Mouse (Mus musculus) brain, adult 2 months (tissue): ENCODE results near the gene Shb.

Experiments
- DNase-seq: peaks from one replicate; pipeline ENCODE4 v3.0.0; 2011; ENCODE audit warnings: low read depth, low spot score

Shb gene

DNA sequence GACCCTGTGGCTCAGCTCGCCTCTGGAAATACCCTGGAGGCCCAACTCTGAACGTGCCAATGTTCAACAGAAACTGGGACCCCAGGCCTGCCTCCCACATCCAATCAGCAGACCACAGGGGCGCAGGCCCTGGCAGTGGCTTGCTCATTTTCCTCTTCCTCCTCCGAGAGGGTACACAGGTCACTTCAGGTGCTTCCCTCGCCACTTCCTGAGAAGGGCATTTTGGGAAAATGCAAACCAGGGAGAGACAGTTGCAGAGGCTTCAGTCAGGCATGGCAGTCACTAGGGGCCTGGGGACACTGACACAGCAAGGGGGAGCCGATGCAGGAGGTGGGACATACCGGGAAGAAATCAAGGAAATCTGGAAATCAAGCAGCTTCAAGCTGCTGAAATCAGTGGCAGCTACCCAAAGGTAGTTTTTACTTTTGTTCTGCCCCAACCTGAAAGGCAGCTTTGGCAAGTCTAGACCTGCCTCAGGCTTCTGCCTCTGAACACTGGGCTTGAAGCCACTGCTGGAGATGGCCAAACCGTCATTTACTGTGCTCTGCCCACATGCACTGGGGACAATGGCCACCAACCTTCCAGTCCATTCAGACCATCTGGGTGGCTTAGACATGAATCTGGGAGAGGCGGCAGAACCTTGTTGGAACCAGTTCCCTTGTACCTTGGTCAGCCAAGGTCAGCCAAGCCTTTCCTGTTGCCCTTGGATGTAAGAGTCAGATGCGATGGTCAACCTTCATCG is 110.6 kb downstream of the Shb start:
- DNase-seq, result no peak

GRCm38 (mm10) chr4:45420733-45421132 is 111.5 kb downstream of the Shb start:
- DNase-seq, result no peak

- DNase-seq, result no peak
Observed at GRCm38 (mm10) chr4:45419051-45419450, 113.2 kb downstream of the Shb start.

GRCm38 (mm10) chr4:45418229-45418950 is 113.9 kb downstream of the Shb start:
- peak; percentile 80 for DNase-seq

DNA sequence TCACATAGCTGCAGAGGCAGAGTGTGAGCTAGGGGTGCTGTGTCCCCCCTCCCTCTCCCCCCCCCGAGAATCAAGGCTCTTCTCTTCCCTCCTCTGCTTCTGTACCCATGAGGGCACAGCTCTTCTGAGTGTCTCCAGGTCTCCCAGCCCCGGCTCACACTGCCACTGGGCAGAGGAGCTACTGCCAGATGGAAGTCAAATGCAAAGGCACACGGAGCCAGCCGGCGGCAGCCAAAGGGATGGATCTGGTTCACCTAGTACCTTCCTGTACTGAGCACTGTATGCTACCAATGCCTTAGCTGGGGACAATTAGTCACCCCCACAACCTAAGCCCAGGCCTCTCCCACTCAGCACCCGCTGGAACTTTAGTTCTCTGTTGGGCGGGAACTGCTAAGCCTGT is 116.0 kb downstream of the Shb start:
- DNase-seq, result no peak

- no peak for DNase-seq
Observed at GRCm38 (mm10) chr4:45413674-45414338, 118.5 kb downstream of the Shb start.

DNA sequence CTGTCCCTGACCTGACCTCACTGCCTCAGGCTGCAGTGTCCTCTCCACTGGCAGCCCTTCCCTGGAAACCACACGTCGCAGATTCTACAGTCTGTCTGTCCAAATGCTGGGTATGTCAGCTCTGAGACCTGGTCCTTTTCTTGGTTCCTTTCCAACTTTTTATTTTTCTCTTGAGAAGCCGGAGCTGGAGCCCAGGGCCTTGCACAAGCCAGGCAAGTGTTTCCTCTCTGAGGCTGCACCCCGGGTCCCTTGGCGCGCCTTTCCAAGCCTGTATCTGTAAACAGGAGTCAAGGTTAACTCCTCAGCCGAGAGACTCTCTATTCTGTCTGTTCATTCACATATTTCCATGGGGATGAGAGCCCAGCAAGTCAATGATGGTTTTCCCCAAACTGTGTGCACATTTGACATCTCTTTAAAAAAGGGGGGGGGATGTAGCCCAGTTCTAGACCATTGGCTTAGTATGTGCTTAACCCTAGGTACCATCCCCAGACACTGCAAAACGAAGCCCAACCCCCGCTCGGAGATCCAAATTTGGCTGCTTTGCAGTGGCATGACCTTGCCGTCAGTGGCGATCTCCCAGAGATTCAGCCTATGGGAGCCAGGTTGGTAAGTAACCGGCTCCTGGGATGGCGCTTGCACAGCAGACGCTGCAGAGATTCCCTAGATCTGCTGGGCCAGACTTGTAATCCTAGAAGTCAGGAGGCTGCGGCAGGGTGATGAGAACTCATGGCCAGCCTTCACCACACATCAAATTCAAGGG is 119.7 kb downstream of the Shb start:
- no peak for DNase-seq

GRCm38 (mm10) chr4:45411181-45411790 is 121.0 kb downstream of the Shb start:
- DNase-seq, result no peak

- DNase-seq, result peak; percentile 87
Observed at GRCm38 (mm10) chr4:45409270-45409669, 123.0 kb downstream of the Shb start.

DNA sequence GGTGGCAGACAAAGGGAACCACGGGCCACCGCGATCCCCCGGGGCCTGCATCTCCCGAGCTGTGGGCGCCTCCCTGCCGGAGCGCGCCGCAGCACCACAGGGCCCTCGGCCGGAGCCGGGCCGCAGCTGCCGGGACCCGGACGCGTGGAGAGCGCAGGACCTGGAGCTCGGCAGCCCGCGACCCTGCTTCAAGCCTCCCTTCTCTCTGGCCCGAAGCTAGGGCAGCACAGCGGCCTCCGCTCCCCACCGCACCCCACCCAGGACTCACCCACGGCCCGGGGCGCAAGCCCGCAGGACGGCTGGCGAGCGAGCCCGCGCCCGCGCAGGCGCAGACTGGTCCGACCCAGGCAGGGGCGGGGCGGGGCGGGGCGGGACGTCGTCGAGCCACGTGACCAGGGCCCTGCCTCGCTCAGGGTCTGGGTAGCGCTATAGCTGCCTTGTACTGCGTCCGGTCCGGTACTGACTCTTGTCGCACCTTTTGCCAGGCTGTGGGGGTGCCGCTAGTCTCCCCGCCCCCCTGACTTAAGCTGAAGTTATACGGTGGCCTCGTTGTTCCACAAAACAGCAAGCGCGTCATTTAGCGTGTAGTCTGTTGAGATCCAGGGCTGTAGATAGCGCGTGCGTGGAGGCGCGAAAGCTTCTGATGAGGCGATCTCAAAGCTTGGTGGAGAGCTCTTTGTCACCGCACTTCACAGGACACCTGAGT is 123.7 kb downstream of the Shb start, which contains the start of gene Slc25a51:
Gene Slc25a51, minus strand, starts transcription at position 340 of the 706 bp plus-strand sequence.
- DNase-seq, result peak; percentile 98

DNA sequence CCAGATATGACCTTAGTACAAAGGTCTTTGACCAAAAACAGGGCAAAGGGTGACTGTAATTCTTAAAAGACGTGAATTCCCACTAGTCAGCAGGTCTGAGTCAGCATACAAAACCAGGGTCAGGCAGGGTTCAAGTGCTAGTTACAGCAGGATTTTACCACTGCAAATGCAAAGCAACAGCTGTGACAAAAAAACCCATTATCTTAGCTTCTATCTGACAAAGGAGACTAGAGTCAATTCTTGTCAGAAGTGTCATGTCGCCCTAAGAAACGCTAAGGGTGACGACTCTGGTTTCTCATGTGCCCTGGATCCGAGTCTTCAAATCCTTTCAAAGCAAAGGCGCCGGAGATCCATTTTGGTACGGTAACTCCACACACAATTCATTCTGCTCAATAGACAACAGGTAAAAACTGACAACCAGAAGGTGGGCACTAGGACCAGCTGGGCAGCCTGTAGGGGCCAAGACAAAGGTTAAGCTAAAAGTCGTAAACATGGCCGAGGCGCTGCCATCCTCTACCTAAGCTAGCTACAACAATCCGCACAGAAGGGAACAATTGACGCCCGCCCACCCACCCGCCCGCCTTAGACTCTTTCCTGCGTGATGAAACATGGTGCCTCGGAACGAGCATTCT is 124.5 kb downstream of the Shb start:
- peak; percentile 69 for DNase-seq

- no peak for DNase-seq
Observed at GRCm38 (mm10) chr4:45407001-45407702, 125.1 kb downstream of the Shb start.

DNA sequence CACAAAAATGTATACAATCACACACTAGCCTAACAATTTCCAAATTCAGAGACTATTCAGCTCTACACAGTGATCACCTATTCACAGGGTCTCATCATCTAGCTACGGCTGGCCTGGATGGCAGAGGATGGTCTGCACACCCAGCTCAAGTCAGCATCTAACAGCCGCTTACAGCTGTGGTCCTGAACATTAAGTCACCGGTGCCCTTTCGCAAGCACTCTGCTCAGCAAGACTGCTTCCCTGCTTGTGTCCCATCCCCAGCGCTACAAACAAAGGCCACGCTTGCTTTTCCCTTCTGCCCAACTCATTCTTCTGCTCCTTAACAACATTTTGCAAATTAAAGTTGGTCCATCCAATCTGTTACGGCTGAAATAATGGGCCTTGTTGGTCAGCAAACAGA is 125.9 kb downstream of the Shb start:
- no peak for DNase-seq

GRCm38 (mm10) chr4:45405315-45405714 is 127.0 kb downstream of the Shb start:
- DNase-seq, result no peak

GRCm38 (mm10) chr4:45404086-45404485 is 128.2 kb downstream of the Shb start:
- no peak for DNase-seq

- no peak for DNase-seq
Observed at GRCm38 (mm10) chr4:45403499-45403878, 128.8 kb downstream of the Shb start.

- DNase-seq, result peak; percentile 37
Observed at GRCm38 (mm10) chr4:45402878-45403498, 129.3 kb downstream of the Shb start.

DNA sequence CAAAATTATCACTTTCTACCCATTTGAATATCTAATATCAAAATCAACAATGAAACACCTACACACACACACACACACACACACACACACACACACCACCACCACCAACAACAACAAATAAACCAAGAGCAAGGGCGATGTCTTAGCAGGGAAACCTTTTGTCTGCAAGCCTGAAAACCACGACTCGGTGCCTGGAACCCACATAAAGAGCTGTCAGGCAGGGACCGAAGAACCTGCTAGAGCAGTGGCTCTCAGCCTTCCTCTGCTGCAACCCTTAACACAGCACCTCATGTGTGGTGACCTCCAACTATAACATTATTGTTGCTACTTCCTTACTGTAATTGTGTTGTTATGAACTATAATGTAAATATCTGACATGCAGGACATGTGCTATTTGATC is 130.0 kb downstream of the Shb start:
- no peak for DNase-seq
